Mouse (Mus musculus): Measurements from ENCODE around the gene Lactb.
"Not testable (repeated sequence)": the region's sequence is repeated elsewhere in the genome, so short reads cannot be mapped to it uniquely, and the experiment has no call there.

DNA sequence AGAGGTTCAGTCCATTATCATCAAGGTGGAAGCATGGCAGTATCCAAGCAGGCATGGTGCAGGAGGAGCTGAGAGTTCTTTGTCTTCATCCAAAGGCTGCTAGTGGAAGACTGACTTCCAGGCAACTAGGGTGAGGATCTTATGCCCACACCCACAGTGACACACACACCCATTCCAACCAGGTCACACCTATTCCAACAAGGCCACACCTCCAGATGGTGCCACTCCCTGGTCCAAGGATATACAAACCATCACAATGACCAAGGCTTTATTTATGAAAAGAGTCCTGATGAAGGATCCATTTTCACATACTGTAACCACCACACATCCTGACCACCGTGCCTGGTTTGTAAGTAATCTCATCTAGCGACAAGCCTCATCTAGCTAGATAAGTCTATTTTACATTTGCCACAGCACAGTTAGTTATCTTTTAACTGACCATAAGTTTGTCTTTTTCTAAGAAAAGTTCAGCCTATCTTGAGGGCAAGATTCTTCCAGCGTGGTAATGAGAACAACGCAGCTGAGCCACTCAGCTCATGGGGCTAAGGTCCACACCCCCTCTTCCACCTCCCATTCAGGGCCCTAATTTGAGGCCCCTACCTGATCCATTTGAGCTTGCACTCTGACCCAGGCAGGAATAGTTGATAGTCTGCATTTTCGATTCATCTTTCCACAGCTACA lies 61.9 kb downstream of the Lactb start:
- not testable (repeated sequence) for TF ChIP-seq CTCF (IDR thresholded peaks at IDR 0.05; ENCODE audit: low read depth, low read length); GATA1 (IDR thresholded peaks at IDR 0.05; ENCODE audit: borderline replicate concordance, low read length); TAL1 (conservative IDR thresholded peaks at IDR 0.05; ENCODE audit: low read depth, low read length); GATA2 (IDR thresholded peaks at IDR 0.05; ENCODE audit: borderline replicate concordance, low read depth, low read length); POLR2AphosphoS5 (IDR thresholded peaks at IDR 0.05; ENCODE audit: insufficient replicate concordance, low read depth, low read length)

All from G1E (cell line).